Mouse (Mus musculus): ENCODE results near the gene Pdlim4. TPM values are rescaled to one million over a fixed set of nuclear protein-coding genes. Genes with fewer than 3 reads are reported as not detected.

The Pdlim4 gene
- polyA plus RNA-seq, 1 experiment: 18.6 TPM

DNA sequence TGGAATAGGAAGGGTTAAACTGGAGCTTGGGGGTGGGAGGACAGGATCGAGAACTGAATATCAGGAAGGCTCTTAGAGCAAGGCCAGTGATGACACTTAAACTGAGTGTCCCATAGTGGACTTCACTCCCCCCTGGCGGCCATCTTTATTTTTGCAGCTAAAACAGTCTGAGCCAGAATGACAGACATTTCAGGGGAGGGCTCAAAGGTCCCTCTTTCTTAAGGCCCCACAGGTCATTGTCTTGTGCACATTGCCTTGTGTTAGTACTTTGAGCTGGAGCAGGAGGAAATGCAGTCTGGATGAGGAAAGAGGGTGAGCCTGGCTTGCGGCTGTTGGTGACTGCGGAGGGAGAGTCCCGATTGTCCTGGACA lies 20.1 kb upstream of the Pdlim4 start:
- Histone ChIP-seq H3K4me1 (ENCODE audit: control insufficient read depth, insufficient read depth, low read length) (no peaks in the 10 kb centered on the region), H3K27ac (ENCODE audit: insufficient read depth, low read length) (no peak overlapping the region), H3K27me3 (ENCODE audit: control insufficient read depth, insufficient read depth, low read length) (no peaks in the 10 kb centered on the region), H3K4me3 (replicated peaks; ENCODE audit: insufficient read depth, low read depth, low read length) (no peak overlapping the region)
- no peak for TF ChIP-seq POLR2A (IDR thresholded peaks at IDR 0.05; ENCODE audit: borderline replicate concordance, insufficient read depth, low read length)
- peak; percentile 77 for TF ChIP-seq CTCF (IDR thresholded peaks at IDR 0.05; ENCODE audit: borderline replicate concordance, insufficient read depth, low read depth, low read length)
- 60% methylated on average over 5 of the region's 5 CpGs for WGBS
- peak; percentile 74 to 85 for DNase-seq

DNA sequence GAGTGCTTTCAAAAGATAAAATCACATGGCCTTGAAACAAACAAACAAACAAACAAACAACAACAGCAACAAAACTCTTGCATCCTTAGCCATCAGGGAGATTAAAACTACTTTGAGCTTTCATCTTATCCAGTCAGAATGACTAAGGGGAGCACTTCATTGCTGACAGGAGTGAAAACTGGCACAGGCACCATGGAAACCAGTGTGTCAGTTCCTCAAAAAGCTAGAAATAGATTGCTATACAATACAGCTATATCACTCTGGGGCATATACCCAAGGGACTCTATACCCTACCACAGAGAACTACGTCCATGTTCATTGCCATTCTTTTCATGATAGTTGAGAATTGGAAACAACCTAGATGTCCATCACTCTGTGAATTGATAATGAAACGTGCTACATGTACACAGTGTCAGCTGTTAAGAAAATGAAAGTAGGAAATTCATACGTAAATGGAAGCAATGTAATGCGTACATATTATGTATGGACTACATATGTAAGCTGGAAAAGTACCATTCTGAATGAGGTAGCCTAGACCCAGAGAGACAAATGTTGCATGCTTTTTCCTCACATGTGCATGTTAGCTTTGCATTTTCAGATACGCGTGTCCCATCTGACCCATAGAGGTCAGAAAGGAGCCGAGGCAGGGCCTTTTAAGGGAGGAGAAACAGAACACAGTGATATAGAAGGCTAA lies 19.6 kb upstream of the Pdlim4 start:
- no peak for TF ChIP-seq CTCF (IDR thresholded peaks at IDR 0.05; ENCODE audit: borderline replicate concordance, insufficient read depth, low read depth, low read length)
- no peak for TF ChIP-seq POLR2A (IDR thresholded peaks at IDR 0.05; ENCODE audit: borderline replicate concordance, insufficient read depth, low read length)
- 84% methylated on average over 7 of the region's 7 CpGs for WGBS
- DNase-seq: no peak
- Histone ChIP-seq H3K27ac (ENCODE audit: insufficient read depth, low read length) (no peak overlapping the region), H3K27me3 (ENCODE audit: control insufficient read depth, insufficient read depth, low read length) (no peaks in the 10 kb centered on the region), H3K4me3 (replicated peaks; ENCODE audit: insufficient read depth, low read depth, low read length) (no peak overlapping the region), H3K4me1 (ENCODE audit: control insufficient read depth, insufficient read depth, low read length) (no peaks in the 10 kb centered on the region)

- TF ChIP-seq POLR2A (IDR thresholded peaks at IDR 0.05; ENCODE audit: borderline replicate concordance, insufficient read depth, low read length): no peak
- Histone ChIP-seq H3K27me3 (ENCODE audit: control insufficient read depth, insufficient read depth, low read length) (no peaks in the 10 kb centered on the region), H3K4me1 (ENCODE audit: control insufficient read depth, insufficient read depth, low read length) (no peaks in the 10 kb centered on the region), H3K27ac (ENCODE audit: insufficient read depth, low read length) (no peak overlapping the region), H3K4me3 (replicated peaks; ENCODE audit: insufficient read depth, low read depth, low read length) (no peak overlapping the region)
- 70% methylated on average over 5 of the region's 5 CpGs for WGBS
- no peak for DNase-seq
Observed at GRCm38 (mm10) chr11:54085816-54086215, 17.0 kb upstream of the Pdlim4 start.

- WGBS: 87% methylated on average over 1 of the region's 1 CpGs
- Histone ChIP-seq H3K27ac (ENCODE audit: insufficient read depth, low read length) (no peak overlapping the region), H3K4me3 (replicated peaks; ENCODE audit: insufficient read depth, low read depth, low read length) (no peak overlapping the region), H3K4me1 (ENCODE audit: control insufficient read depth, insufficient read depth, low read length) (no peaks in the 10 kb centered on the region), H3K27me3 (ENCODE audit: control insufficient read depth, insufficient read depth, low read length) (no peaks in the 10 kb centered on the region)
- no peak for DNase-seq
- TF ChIP-seq POLR2A (IDR thresholded peaks at IDR 0.05; ENCODE audit: borderline replicate concordance, insufficient read depth, low read length) (no peak), CTCF (IDR thresholded peaks at IDR 0.05; ENCODE audit: borderline replicate concordance, insufficient read depth, low read depth, low read length) (no peak)
Observed at GRCm38 (mm10) chr11:54084976-54085375, 16.2 kb upstream of the Pdlim4 start.

- Histone ChIP-seq H3K27ac (ENCODE audit: insufficient read depth, low read length) (no peak overlapping the region), H3K27me3 (ENCODE audit: control insufficient read depth, insufficient read depth, low read length) (no peaks in the 10 kb centered on the region), H3K4me3 (replicated peaks; ENCODE audit: insufficient read depth, low read depth, low read length) (no peak overlapping the region), H3K4me1 (ENCODE audit: control insufficient read depth, insufficient read depth, low read length) (no peaks in the 10 kb centered on the region)
- 93% methylated on average over 5 of the region's 5 CpGs for WGBS
- no peak for DNase-seq
- TF ChIP-seq CTCF (IDR thresholded peaks at IDR 0.05; ENCODE audit: borderline replicate concordance, insufficient read depth, low read depth, low read length): no peak
Observed at GRCm38 (mm10) chr11:54082725-54083124, 13.9 kb upstream of the Pdlim4 start.

- DNase-seq: no peak
- H3K27me3 ChIP-seq (ENCODE audit: control insufficient read depth, insufficient read depth, low read length): no peaks in the 10 kb centered on the region
- TF ChIP-seq CTCF (IDR thresholded peaks at IDR 0.05; ENCODE audit: borderline replicate concordance, insufficient read depth, low read depth, low read length): no peak
- TF ChIP-seq POLR2A (IDR thresholded peaks at IDR 0.05; ENCODE audit: borderline replicate concordance, insufficient read depth, low read length): no peak
- H3K27ac ChIP-seq (ENCODE audit: insufficient read depth, low read length): no peak overlapping the region
- no peak overlapping the region for H3K4me3 ChIP-seq (replicated peaks; ENCODE audit: insufficient read depth, low read depth, low read length)
- H3K4me1 ChIP-seq (ENCODE audit: control insufficient read depth, insufficient read depth, low read length): peaks cover under 1% of the 10 kb centered on the region; the same call in 1 of the 2 replicates
- 69% methylated on average over 7 of the region's 7 CpGs for WGBS
Observed at GRCm38 (mm10) chr11:54080435-54080834, 11.6 kb upstream of the Pdlim4 start.

DNA sequence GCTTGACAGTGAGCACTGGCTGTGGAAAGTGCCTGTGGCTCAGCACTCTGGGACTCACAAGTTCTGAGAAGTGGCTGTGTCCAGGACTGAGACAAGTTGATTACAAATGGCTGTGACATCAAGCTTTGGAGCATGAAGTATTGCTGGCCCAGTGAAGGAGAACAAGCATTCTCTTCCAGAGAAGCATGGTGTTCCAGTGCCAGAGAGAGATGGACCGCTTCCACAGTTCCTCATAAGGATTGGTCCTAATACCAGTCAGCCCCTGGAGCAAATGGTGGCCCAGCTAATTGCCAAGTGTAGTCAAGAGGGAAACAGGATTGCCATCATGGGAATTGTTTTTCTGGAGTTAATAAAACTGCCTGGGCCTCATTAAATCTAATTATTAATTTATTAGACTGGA lies 7.3 kb upstream of the Pdlim4 start:
- TF ChIP-seq CTCF (IDR thresholded peaks at IDR 0.05; ENCODE audit: borderline replicate concordance, insufficient read depth, low read depth, low read length): no peak
- TF ChIP-seq POLR2A (IDR thresholded peaks at IDR 0.05; ENCODE audit: borderline replicate concordance, insufficient read depth, low read length): no peak
- Histone ChIP-seq H3K27me3 (ENCODE audit: control insufficient read depth, insufficient read depth, low read length) (no peaks in the 10 kb centered on the region), H3K4me3 (replicated peaks; ENCODE audit: insufficient read depth, low read depth, low read length) (no peak overlapping the region), H3K27ac (ENCODE audit: insufficient read depth, low read length) (no peak overlapping the region), H3K4me1 (ENCODE audit: control insufficient read depth, insufficient read depth, low read length) (peaks cover 18% of the 10 kb centered on the region)
- WGBS: 92% methylated on average over 1 of the region's 1 CpGs
- DNase-seq: peak in 1 of 2 experiments; percentile 7

DNA sequence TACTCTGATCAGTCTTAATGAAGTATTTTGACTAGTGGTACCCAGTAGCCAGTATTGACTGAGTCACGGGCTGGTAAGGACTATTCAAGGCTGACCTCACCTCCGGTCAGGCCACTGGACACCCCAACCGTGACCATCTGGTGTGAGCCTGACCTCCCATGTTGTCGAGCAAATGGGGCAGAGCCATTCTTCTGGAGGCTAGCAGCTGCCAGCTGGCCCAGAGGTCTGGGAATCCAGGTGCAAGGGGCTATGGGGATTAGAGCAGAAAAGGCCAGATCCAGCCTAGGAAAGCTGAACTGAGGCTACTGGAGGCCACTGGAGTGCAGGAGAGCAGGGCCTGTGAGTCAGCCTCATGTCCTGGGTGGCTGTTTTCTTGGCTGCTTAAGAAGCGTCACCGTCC lies 6.5 kb upstream of the Pdlim4 start:
- H3K4me1 ChIP-seq (ENCODE audit: control insufficient read depth, insufficient read depth, low read length): peaks cover 20% of the 10 kb centered on the region
- no peak overlapping the region for H3K4me3 ChIP-seq (replicated peaks; ENCODE audit: insufficient read depth, low read depth, low read length)
- peak in 1 of 2 experiments; percentile 7 for DNase-seq
- WGBS: 50% methylated on average over 6 of the region's 6 CpGs
- TF ChIP-seq CTCF (IDR thresholded peaks at IDR 0.05; ENCODE audit: borderline replicate concordance, insufficient read depth, low read depth, low read length) (no peak), POLR2A (IDR thresholded peaks at IDR 0.05; ENCODE audit: borderline replicate concordance, insufficient read depth, low read length) (no peak)
- no peak overlapping the region for H3K27ac ChIP-seq (ENCODE audit: insufficient read depth, low read length)
- no peaks in the 10 kb centered on the region for H3K27me3 ChIP-seq (ENCODE audit: control insufficient read depth, insufficient read depth, low read length)
